In genomic region chr17:88405076-88405475, GRCm38 (mm10) we compare ENCODE assay signal across 8 mouse cellular contexts. TPM values are rescaled to one million over a fixed set of nuclear protein-coding genes. Genes with fewer than 3 reads are reported as not detected.
DNase-seq lines count a peak whose midpoint lies in the region; ATAC-seq and TF ChIP-seq lines count a peak whose summit lies in the region.

No protein-coding gene starts in this region.

- TF ChIP-seq POLR2A in limb, embryonic 14.5 days (IDR thresholded peaks at IDR 0.05; ENCODE audit: borderline replicate concordance, extremely low read depth, insufficient read depth, insufficient read length) = no peak

- no peaks in the 10 kb centered on the region for H3K9me3 ChIP-seq in lung, embryonic 15.5 days
- H3K9me3 ChIP-seq in embryonic facial prominence, embryonic 14.5 days (ENCODE audit: control insufficient read depth, low read length) = no peaks in the 10 kb centered on the region
- no peaks in the 10 kb centered on the region for H3K9me3 ChIP-seq in limb, embryonic 14.5 days (ENCODE audit: control insufficient read depth, low read length)

- DNase-seq in lung, adult 18-20 months = no peak
- no peak for DNase-seq in embryonic facial prominence, embryonic 14.5 days (ENCODE audit: low spot score)
- DNase-seq in limb, embryonic 14.5 days (ENCODE audit: low spot score) = no peak
- DNase-seq in splenic B cell, adult 2 months (ENCODE audit: low read depth, low spot score) = peak; percentile 37
- DNase-seq in retina, postnatal 1 day = no peak
- no peak for DNase-seq in kidney, adult 11 months

- no peak for ATAC-seq in lung, embryonic 15.5 days (ENCODE audit: borderline replicate concordance, extremely low read depth, low FRiP score, low TSS enrichment)
- ATAC-seq in embryonic facial prominence, embryonic 14.5 days (ENCODE audit: low read depth) = no peak
- no peak for ATAC-seq in limb, embryonic 14.5 days (ENCODE audit: low FRiP score, low read depth)
- no peak for ATAC-seq in frontal cortex, adult (ENCODE audit: low TSS enrichment)

- no peaks in the 10 kb centered on the region for H3K36me3 ChIP-seq in lung, embryonic 15.5 days
- no peaks in the 10 kb centered on the region for H3K36me3 ChIP-seq in embryonic facial prominence, embryonic 14.5 days (ENCODE audit: control insufficient read depth, insufficient read depth, low read length)
- no peaks in the 10 kb centered on the region for H3K36me3 ChIP-seq in limb, embryonic 14.5 days (ENCODE audit: control insufficient read depth, insufficient read depth, low read length)
- no peaks in the 10 kb centered on the region for H3K36me3 ChIP-seq in splenic B cell, adult 2 months (ENCODE audit: control insufficient read depth, insufficient read depth, low read length, poor library complexity, severe bottlenecking)

- peak overlapping the region; percentile 6 for H3K4me3 ChIP-seq in lung, embryonic 15.5 days
- peak overlapping the region; percentile 15; the same call in 1 of the 2 replicates for H3K4me3 ChIP-seq in embryonic facial prominence, embryonic 14.5 days (ENCODE audit: low read depth, low read length)
- H3K4me3 ChIP-seq in limb, embryonic 14.5 days (replicated peaks; ENCODE audit: low read length) = no peak overlapping the region

- peaks cover 7% of the 10 kb centered on the region; the same call in 1 of the 2 replicates for H3K27me3 ChIP-seq in lung, embryonic 15.5 days
- peaks cover 22% of the 10 kb centered on the region for H3K27me3 ChIP-seq in embryonic facial prominence, embryonic 14.5 days (replicated peaks; ENCODE audit: control insufficient read depth, insufficient read depth, low read length)
- no peaks in the 10 kb centered on the region for H3K27me3 ChIP-seq in limb, embryonic 14.5 days (ENCODE audit: control insufficient read depth, insufficient read depth, low read length)
- no peaks in the 10 kb centered on the region for H3K27me3 ChIP-seq in splenic B cell, adult 2 months (ENCODE audit: control insufficient read depth, insufficient read depth, low read length, poor library complexity, severe bottlenecking)

- peak overlapping the region; percentile 42 for H3K4me2 ChIP-seq in lung, embryonic 15.5 days
- H3K4me2 ChIP-seq in embryonic facial prominence, embryonic 14.5 days (ENCODE audit: low read depth, low read length) = peak overlapping the region; percentile 40
- H3K4me2 ChIP-seq in limb, embryonic 14.5 days (replicated peaks; ENCODE audit: low read depth, low read length, severe bottlenecking) = peak overlapping the region; percentile 7; the same call in 1 of the 2 replicates

- 28% methylated on average over 19 of the region's 19 CpGs for WGBS in lung, embryonic 15.5 days
- WGBS in embryonic facial prominence, embryonic 14.5 days = 37% methylated on average over 19 of the region's 19 CpGs
- 30% methylated on average over 19 of the region's 19 CpGs for WGBS in limb, embryonic 14.5 days

- H3K9ac ChIP-seq in lung, embryonic 15.5 days = no peak overlapping the region
- no peak overlapping the region for H3K9ac ChIP-seq in embryonic facial prominence, embryonic 14.5 days (ENCODE audit: low read depth, low read length)
- no peak overlapping the region for H3K9ac ChIP-seq in limb, embryonic 14.5 days (ENCODE audit: low read depth, low read length, severe bottlenecking)

- no peak overlapping the region for H3K27ac ChIP-seq in lung, embryonic 15.5 days
- H3K27ac ChIP-seq in embryonic facial prominence, embryonic 14.5 days (replicated peaks; ENCODE audit: low read depth, low read length) = no peak overlapping the region
- no peak overlapping the region for H3K27ac ChIP-seq in limb, embryonic 14.5 days (replicated peaks; ENCODE audit: low read depth, low read length)

- no peaks in the 10 kb centered on the region for H3K4me1 ChIP-seq in lung, embryonic 15.5 days
- H3K4me1 ChIP-seq in embryonic facial prominence, embryonic 14.5 days (ENCODE audit: control insufficient read depth, insufficient read depth, low read length) = no peaks in the 10 kb centered on the region
- no peaks in the 10 kb centered on the region for H3K4me1 ChIP-seq in limb, embryonic 14.5 days (ENCODE audit: control insufficient read depth, insufficient read depth, low read length)

RNA-seq across cellular contexts. Expression of gene Foxn2, which starts 35.4 kb away (rescaled TPM):
- 19.3 and 20.5 TPM in 2 replicates for polyA plus RNA-seq in lung, embryonic 15.5 days (2015; fragmentation: Nextera tagmentation; extraction: Ambion mirVana)
- 12.9 and 13.9 TPM in 2 replicates for polyA plus RNA-seq in embryonic facial prominence, embryonic 14.5 days (2014; fragmentation: Nextera tagmentation; extraction: Ambion mirVana)
- 7.6 and 8.6 TPM in 2 replicates for polyA plus RNA-seq in limb, embryonic 14.5 days (2012; rRNA removed)
- 11.6 and 12.6 TPM in 2 replicates for polyA plus RNA-seq in limb, embryonic 14.5 days (2014; fragmentation: Nextera tagmentation; extraction: Ambion mirVana)
